Mouse (Mus musculus): ENCODE measurements at regions not wholly inside any gene's neighbourhood (a gene's known extent, or its start where the extent isn't known, plus 50 kb on each side); places are given as distances from the start of the nearest gene placed in this dataset.

GRCm38 (mm10) chr4:33786958-33787357 lies 137.4 kb upstream of the Cnr1 start:
- DNase-seq (ENCODE audit: low read depth, low spot score), result no peak

- no peak for DNase-seq (ENCODE audit: low read depth, low spot score)
Observed at GRCm38 (mm10) chr4:33793398-33793797, 131.0 kb upstream of the Cnr1 start.

- DNase-seq (ENCODE audit: low read depth, low spot score), result no peak
Observed at GRCm38 (mm10) chr4:33795461-33795860, 128.9 kb upstream of the Cnr1 start.

GRCm38 (mm10) chr4:33797964-33798363 lies 126.4 kb upstream of the Cnr1 start:
- no peak for DNase-seq (ENCODE audit: low read depth, low spot score)

- no peak for DNase-seq (ENCODE audit: low read depth, low spot score)
Observed at GRCm38 (mm10) chr4:33798654-33799053, 125.7 kb upstream of the Cnr1 start.

- no peak for DNase-seq (ENCODE audit: low read depth, low spot score)
Observed at GRCm38 (mm10) chr4:33799110-33799509, 125.3 kb upstream of the Cnr1 start.

GRCm38 (mm10) chr4:33799831-33800230 lies 124.6 kb upstream of the Cnr1 start:
- no peak for DNase-seq (ENCODE audit: low read depth, low spot score)

- no peak for DNase-seq (ENCODE audit: low read depth, low spot score)
Observed at GRCm38 (mm10) chr4:33812338-33812737, 112.1 kb upstream of the Cnr1 start.

- DNase-seq (ENCODE audit: low read depth, low spot score), result peak; percentile 55
Observed at GRCm38 (mm10) chr4:33823850-33824249, 100.5 kb upstream of the Cnr1 start.

- DNase-seq (ENCODE audit: low read depth, low spot score), result no peak
Observed at GRCm38 (mm10) chr4:33833134-33833533, 91.3 kb upstream of the Cnr1 start.

GRCm38 (mm10) chr4:33838436-33838835 lies 86.0 kb upstream of the Cnr1 start:
- no peak for DNase-seq (ENCODE audit: low read depth, low spot score)

- no peak for DNase-seq (ENCODE audit: low read depth, low spot score)
Observed at GRCm38 (mm10) chr4:33840119-33840518, 84.3 kb upstream of the Cnr1 start.

GRCm38 (mm10) chr4:33845611-33846395 lies 78.6 kb upstream of the Cnr1 start:
- no peak for DNase-seq (ENCODE audit: low read depth, low spot score)

- no peak for DNase-seq (ENCODE audit: low read depth, low spot score)
Observed at GRCm38 (mm10) chr4:33850249-33850648, 74.1 kb upstream of the Cnr1 start.

- no peak for DNase-seq (ENCODE audit: low read depth, low spot score)
Observed at GRCm38 (mm10) chr4:33852294-33852693, 72.1 kb upstream of the Cnr1 start.

- no peak for DNase-seq (ENCODE audit: low read depth, low spot score)
Observed at GRCm38 (mm10) chr4:33855112-33855511, 69.3 kb upstream of the Cnr1 start.

GRCm38 (mm10) chr4:33867126-33867525 lies 57.3 kb upstream of the Cnr1 start:
- DNase-seq (ENCODE audit: low read depth, low spot score), result no peak

GRCm38 (mm10) chr4:33869317-33869716 lies 55.1 kb upstream of the Cnr1 start:
- DNase-seq (ENCODE audit: low read depth, low spot score), result no peak

All from WW6 (cell line).